Mouse (Mus musculus): ENCODE results near the gene Neurl4. TPM values are rescaled to one million over a fixed set of nuclear protein-coding genes. Genes with fewer than 3 reads are reported as not detected.
"Not testable (repeated sequence)": the region's sequence is repeated elsewhere in the genome, so short reads cannot be mapped to it uniquely, and the experiment has no call there.

The Neurl4 gene
- total RNA-seq, 1 experiment from 2014 or later: 45.9 TPM

- DNase-seq: peak; percentile 95
Observed at GRCm38 (mm10) chr11:69913554-69914371, 12.9 kb downstream of the Neurl4 start, which contains the start of gene Gps2. Gene Gps2 (plus strand): TSS chr11:69913888.

GRCm38 (mm10) chr11:69914372-69914764 is 13.5 kb downstream of the Neurl4 start:
- peak; percentile 58 for DNase-seq

GRCm38 (mm10) chr11:69914917-69915430 is 14.1 kb downstream of the Neurl4 start:
- no peak for DNase-seq

- no peak for DNase-seq
Observed at GRCm38 (mm10) chr11:69915667-69916627, 15.1 kb downstream of the Neurl4 start.

- DNase-seq: not testable (repeated sequence)
Observed at GRCm38 (mm10) chr11:69916652-69917378, 15.9 kb downstream of the Neurl4 start.

- DNase-seq: no peak
Observed at GRCm38 (mm10) chr11:69917379-69917948, 16.6 kb downstream of the Neurl4 start.

GRCm38 (mm10) chr11:69918118-69918517 is 17.2 kb downstream of the Neurl4 start:
- DNase-seq: no peak

GRCm38 (mm10) chr11:69919053-69919452 is 18.2 kb downstream of the Neurl4 start:
- DNase-seq: no peak

GRCm38 (mm10) chr11:69919661-69920265 is 18.9 kb downstream of the Neurl4 start:
- DNase-seq: peak; percentile 92

GRCm38 (mm10) chr11:69920266-69921031 is 19.6 kb downstream of the Neurl4 start:
- DNase-seq: peak; percentile 79

GRCm38 (mm10) chr11:69921114-69922011 is 20.5 kb downstream of the Neurl4 start, which contains the start of gene Eif5a:
Gene Eif5a (minus strand): TSS chr11:69921958.
- peak; percentile 100 for DNase-seq

GRCm38 (mm10) chr11:69922012-69922756 is 21.3 kb downstream of the Neurl4 start:
- peak; percentile 30 for DNase-seq

GRCm38 (mm10) chr11:69922796-69923195 is 21.9 kb downstream of the Neurl4 start:
- DNase-seq: peak; percentile 23

- no peak for DNase-seq
Observed at GRCm38 (mm10) chr11:69927501-69927900, 26.6 kb downstream of the Neurl4 start.

- DNase-seq: no peak
Observed at GRCm38 (mm10) chr11:69929712-69930111, 28.8 kb downstream of the Neurl4 start.

GRCm38 (mm10) chr11:69930176-69930575 is 29.3 kb downstream of the Neurl4 start:
- not testable (repeated sequence) for DNase-seq

- no peak for DNase-seq
Observed at GRCm38 (mm10) chr11:69930967-69931537, 30.2 kb downstream of the Neurl4 start.

- DNase-seq: no peak
Observed at GRCm38 (mm10) chr11:69931769-69932168, 30.9 kb downstream of the Neurl4 start.

Data from adrenal gland, postnatal 14 days (tissue).